Mouse (Mus musculus): Measurements from ENCODE around the gene Thap12.

DNA sequence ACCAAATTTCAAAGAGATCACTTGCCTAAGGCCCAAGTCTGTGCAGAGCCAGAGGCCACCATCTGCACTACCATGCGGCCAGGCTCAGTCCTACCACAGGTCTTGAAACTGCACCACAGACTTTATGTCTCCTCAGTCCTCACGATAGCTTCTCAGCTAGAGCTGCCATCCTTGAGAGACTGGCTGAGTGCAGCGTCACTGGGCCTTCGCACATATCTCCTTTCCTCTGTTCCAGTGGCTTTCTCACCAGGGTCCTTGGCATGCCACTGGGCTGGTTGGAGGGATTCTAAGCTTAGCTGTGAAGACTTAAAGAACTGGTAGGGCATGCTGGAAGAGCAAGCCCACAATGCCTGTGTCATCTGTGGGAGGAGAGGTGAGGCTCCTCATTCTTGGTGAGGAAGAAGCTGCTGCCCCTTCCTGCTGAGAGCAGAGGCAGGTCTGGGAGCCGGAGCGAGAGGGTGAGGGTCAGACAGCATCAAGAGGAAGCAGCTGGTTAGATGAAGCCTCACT lies 22.8 kb downstream of the Thap12 start:
- TF ChIP-seq POLR2A (IDR thresholded peaks at IDR 0.05; ENCODE audit: extremely low read depth, insufficient read depth, low read length): no peak
- no peak for TF ChIP-seq CTCF (IDR thresholded peaks at IDR 0.05; ENCODE audit: extremely low read depth, insufficient read depth, low read length)

All from cortical plate, adult 2 months (tissue).